Mouse (Mus musculus) kidney, postnatal 36 days (tissue): ENCODE measurements around the gene Dtnb.

Experiments
- DNase-seq, 2 experiments: peaks; one replicate each; pipeline ENCODE4 v3.0.0; 2021 to 2022; ENCODE audit warnings: mixed read lengths in 2 of 2

The Dtnb gene

DNA sequence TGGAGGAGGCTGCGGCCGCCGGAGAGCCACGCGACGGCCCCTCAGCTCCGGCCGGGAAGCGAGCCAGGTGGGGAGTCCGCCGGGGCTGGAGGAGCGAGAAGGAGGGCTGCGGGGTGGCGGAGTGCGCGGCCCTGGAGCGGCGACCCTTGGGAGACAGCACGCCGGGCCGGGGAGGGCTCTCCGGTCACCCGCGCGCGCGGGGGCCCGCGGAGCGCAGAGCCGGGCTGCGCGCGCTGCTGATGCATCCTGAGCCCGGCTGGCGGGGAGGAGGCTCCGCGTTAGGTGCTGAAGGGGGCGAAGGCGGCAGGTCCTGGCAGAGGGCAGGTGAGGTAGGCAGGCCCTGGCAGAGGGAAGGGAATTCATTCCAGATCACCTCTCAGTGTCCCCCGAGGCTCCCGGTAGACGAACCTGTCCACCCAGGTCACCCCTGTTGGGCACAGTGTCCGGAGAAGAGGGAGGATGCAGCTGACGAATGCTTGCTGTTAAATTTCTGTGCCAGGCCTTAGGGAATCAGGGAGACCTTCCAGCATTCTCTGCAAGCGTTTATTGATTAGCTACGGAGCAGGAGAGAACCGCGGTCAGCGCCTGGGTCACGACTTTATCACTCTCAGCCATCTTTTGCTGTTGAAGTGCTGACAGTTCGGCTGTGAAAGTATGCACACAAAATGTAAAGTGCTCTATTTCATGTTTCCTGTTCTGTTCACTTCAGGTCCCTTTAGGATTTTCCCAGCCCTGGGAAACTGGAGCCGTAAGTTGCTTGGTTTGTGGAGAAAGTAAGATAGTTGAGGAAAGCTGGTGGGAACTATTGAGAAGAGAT, 608 bp downstream of the Dtnb start:
- peak; percentile 67 to 79 for DNase-seq

- DNase-seq: no peak
Observed at GRCm38 (mm10) chr12:3573410-3573809, 1.2 kb downstream of the Dtnb start.

GRCm38 (mm10) chr12:3574670-3575069, 2.5 kb downstream of the Dtnb start:
- DNase-seq: no peak

- DNase-seq: no peak
Observed at GRCm38 (mm10) chr12:3579958-3580530, 7.9 kb downstream of the Dtnb start.

DNA sequence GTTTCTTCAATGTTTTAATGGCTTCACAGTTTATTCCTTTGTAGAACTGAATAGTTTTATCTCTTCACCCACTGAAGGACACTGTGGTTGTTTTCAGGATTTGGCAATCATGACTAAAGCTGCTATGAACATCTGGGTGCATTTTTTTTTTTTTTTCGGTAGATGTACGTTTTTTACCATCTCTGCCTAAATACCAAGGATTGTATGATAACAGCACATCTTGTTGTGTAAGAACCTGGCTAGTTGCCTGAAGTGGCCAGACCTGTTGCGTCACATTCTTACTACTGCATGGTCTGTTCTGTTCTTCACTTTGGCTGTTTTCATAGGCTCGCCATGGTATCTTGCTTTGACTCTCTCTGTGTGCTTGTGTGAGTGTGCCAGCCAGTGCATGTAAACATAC, 10.4 kb downstream of the Dtnb start:
- no peak for DNase-seq

DNA sequence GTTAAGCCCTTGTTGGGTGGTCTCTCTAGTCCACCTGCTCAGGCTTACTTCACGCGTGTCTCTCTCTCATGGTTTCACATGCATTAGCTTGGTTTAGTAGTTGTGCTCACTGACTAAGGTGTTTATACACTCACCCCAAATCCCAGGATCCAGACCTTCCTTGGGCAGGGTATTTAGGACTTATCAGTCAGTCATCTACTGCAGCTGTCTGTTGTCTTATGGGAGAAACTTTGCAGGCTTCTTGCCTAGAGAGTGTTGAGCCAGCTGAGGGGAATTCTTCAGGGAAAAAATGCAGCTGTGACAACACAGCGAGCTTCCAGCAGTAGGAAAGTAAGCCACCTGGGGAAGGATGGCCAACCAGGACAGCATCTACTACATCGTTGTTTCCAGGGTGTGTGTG, 13.3 kb downstream of the Dtnb start:
- no peak for DNase-seq

DNA sequence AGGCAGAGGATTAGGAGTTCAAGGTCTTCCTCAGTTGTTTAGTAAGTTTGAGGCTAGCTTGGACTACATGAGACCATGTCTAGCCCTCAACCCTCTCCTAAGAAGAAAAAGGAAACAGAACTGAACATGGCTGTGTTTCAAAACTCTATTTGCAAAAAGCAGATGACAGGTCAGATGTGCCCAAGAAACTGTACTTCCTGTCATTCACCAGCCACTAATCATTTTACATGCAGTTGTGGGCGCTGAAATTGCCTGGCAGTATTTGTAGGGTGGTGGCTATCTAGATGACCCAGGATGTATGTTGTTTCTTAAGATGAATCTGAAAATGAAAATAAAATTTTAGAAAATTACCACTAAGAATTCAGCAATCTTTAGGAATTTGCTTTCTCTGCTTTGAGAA, 14.8 kb downstream of the Dtnb start:
- no peak for DNase-seq

DNA sequence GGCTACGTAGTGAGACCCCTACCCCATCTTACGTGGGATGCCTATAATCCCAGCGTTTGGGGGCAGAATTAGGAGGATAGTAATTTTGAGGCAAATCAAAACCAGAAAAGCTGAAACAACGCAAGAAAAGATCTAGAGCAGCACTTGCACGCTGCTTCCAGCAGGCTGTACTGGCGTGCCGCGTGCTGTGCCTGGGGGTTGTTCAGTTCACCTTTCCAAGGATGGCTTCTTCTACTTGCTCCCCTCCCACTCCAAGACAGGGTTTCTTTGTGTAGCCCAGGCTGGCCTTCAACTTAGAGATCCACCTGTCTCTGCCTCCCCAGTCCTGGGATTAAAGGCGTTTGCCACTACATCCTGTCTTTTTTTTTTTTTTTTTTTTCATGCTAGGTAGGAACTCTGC, 17.9 kb downstream of the Dtnb start:
- DNase-seq: no peak

DNA sequence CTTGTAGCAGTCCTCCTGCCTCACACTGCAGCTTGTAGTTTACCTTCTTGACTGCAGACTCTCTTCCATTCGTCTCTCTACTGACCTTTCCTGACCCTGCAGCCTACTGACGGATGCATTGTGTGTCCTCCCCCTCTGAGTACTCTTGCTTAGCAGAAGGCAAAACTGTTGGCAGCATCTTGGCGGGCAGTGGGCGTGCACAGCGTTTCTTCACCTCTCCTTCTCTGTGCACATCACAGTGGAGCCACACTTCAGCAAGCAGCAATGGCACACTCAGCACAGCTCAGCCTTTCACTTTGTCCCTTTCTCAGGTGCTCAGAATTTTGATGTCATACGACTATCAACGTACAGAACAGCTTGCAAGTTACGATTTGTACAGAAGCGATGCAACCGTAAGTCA, 19.4 kb downstream of the Dtnb start:
- no peak for DNase-seq

GRCm38 (mm10) chr12:3602786-3603185, 30.6 kb downstream of the Dtnb start:
- no peak for DNase-seq

- no peak for DNase-seq
Observed at GRCm38 (mm10) chr12:3606202-3606601, 34.0 kb downstream of the Dtnb start.

GRCm38 (mm10) chr12:3609747-3610146, 37.6 kb downstream of the Dtnb start:
- peak in 1 of 2 experiments; percentile 26 for DNase-seq

DNA sequence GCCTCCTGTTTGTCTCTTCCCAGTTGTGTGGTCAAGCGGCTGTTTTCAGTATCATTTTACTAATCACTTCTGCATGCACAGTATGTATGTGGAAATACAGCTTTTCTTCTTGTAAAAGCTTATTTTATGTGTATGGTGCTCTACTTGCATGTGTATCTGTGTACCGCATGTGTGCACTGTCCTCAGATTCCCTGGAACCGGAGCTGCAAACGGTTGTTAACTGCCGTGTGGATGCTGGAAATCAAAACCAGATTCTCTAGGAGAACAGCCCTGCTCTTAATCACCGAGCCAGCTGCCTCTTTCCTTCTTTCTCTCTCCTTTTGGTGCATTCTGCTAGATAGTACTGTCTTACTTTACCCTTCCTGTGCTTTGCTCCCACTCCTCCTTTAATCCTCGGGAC, 39.7 kb downstream of the Dtnb start:
- no peak for DNase-seq

GRCm38 (mm10) chr12:3615041-3615440, 42.9 kb downstream of the Dtnb start:
- DNase-seq: no peak

DNA sequence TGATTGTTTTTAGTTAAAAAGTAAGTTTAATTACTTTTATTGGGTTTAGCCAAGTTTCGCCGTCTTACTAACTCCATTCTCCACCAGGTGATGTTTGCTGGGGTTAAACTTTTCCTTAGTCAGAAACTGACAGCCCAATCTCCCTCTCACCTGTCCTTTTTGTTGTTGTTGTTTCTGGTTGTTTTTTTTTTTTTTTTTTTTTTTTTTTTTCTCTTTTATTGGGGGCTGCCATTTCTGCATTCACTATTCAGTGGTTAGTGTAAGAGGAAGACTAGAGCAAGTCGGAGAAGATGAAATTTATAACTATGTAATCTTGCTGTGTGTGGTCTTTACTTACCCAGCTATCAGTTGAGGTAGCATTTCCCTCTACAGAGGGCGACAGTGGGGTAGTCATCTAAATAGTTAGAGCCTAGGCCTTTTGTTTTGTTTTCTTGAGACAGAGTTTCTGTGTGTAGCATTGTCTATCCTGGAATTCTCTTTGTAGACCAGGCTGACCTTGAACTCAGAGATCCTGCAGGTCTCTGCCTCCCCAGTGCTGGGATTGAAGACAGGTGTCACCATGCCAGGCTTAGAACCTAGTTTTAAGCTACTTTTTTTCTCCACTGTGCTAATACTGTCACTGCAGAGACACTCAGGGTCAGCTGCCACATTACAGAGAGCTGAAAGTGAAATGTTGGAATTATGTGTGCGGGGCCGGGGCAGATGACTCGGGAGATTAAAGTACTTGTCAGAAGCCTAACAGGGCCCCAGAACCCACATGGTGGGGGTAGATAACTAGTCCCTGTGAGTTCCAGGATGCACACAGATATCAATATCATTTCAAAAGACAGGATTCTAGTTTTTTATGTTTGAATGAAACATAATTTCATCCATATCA, 46.2 kb downstream of the Dtnb start:
- no peak for DNase-seq

- no peak for DNase-seq
Observed at GRCm38 (mm10) chr12:3619021-3619367, 46.8 kb downstream of the Dtnb start.

DNA sequence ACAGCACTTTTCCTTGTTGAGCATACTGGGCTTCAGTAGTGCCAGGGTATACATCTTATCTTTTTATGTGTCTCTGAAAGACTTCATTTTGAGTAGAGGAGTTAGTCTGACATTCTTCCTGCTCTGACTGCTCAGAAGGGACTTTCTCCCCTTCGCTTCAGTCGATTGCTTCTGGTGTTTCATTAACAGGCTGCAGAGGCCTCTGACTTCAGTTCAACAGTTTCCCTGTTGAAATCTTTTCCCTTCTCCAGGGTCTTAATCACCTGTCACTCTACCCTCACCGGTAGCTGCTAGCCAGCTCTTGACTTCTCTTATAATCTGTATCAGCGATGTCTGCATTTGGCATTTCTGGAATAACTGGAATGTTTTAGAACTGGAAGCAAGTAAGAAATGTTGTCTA, 54.7 kb downstream of the Dtnb start:
- DNase-seq: peak; percentile 49 to 66

- DNase-seq: peak; percentile 21 to 64
Observed at GRCm38 (mm10) chr12:3641931-3642330, 69.8 kb downstream of the Dtnb start.

DNA sequence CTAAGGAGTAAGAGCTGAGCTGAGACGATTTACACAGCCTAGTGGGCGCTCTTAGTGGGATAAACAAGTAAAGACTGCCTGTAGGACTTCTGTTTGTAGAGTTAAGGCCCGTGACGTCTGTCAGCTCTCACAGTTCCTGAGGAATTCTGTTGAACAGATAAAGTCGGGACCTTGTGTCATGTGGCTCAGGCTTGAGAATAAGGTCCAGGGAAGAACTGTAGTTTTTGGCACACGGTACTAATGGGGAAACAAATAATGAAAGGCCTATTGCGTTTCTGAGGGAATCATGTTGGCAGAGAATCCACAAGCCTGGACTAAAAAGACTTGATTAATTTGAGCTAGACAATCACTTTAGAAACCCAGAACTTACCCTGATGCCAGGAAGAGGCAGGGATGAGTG, 84.6 kb downstream of the Dtnb start:
- no peak for DNase-seq

GRCm38 (mm10) chr12:3657234-3657633, 85.1 kb downstream of the Dtnb start:
- no peak for DNase-seq

GRCm38 (mm10) chr12:3657786-3658185, 85.6 kb downstream of the Dtnb start:
- peak in 1 of 2 experiments; percentile 10 for DNase-seq

DNA sequence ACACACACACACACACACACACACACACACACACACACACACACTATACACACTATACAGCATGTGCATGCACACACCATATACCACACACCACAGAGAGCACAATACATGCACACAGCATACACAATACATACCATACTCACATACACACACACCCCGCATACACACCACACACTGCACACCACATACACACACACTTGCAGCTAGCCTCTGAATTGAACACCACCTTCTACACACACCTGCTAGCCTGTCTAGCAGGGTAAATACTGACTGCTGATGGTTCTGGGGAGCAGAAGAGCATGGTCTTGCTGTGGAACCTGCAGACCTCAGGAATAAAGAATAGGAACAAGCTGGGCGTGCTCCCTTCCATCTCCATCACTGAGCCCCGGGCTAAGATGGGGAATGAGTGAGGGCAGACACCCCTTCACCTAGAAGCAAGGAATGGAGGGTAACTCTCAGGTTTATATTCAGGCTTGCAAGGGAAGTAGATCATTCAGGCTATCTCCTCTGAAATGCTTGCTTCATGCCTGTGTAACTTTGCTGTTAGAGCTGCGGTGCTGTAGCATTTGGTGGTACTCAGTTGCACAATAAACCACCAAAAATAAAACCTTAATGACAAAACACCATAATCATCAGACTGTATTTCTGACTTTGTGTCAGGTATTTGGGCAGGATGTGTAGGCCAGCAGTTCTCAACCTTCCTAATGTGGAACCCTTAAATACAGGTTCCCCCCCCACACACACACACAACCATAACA, 87.6 kb downstream of the Dtnb start:
- DNase-seq: no peak
